Comparison of ENCODE assay signal across 18 mouse cellular contexts in genomic region chrX:71186396-71186795, GRCm38 (mm10). TPM values are rescaled to one million over a fixed set of nuclear protein-coding genes. Genes with fewer than 3 reads are reported as not detected.
A peak's percentile ranks its signal among the peaks of the same experiment; 100 is the strongest.
DNase-seq lines count a peak whose midpoint lies in the region; ATAC-seq lines count a peak whose summit lies in the region.
"Had no signal": no experiment of that assay in that cellular context is flagged by ENCODE, and none has a peak within 500 bp of the region (broad histone marks: within the 10 kb centered on the region; RNA-seq: fewer than 3 reads in every experiment).

No protein-coding gene starts in this region.

- no peak overlapping the region for H3K27ac ChIP-seq in heart, embryonic 12.5 days (ENCODE audit: poor library complexity, severe bottlenecking)
- H3K27ac ChIP-seq: embryonic facial prominence, embryonic 12.5 days; hindbrain, postnatal 0 days; limb, embryonic 15.5 days; macrophage; midbrain, embryonic 12.5 days had no signal

- H3K4me2 ChIP-seq in heart, embryonic 12.5 days = no peak overlapping the region
- H3K4me2 ChIP-seq: embryonic facial prominence, embryonic 12.5 days; limb, embryonic 15.5 days; lung, embryonic 14.5 days; midbrain, embryonic 12.5 days had no signal

- no peaks in the 10 kb centered on the region for H3K4me1 ChIP-seq in heart, embryonic 12.5 days (replicated peaks)
- H3K4me1 ChIP-seq: embryonic facial prominence, embryonic 12.5 days; limb, embryonic 15.5 days; midbrain, embryonic 12.5 days had no signal

- WGBS in heart, embryonic 12.5 days = 63% methylated on average over 1 of the region's 1 CpGs

- no peak overlapping the region for H3K4me3 ChIP-seq in heart, embryonic 12.5 days
- H3K4me3 ChIP-seq: embryonic facial prominence, embryonic 12.5 days; limb, embryonic 15.5 days; midbrain, embryonic 12.5 days had no signal

- H3K27me3 ChIP-seq in heart, embryonic 12.5 days (replicated peaks) = 0 out of 2 replicates have a peak, but pooled peaks cover 11% of the 10 kb centered on the region
- H3K27me3 ChIP-seq: embryonic facial prominence, embryonic 12.5 days had no signal

- no peak overlapping the region for H3K9ac ChIP-seq in heart, embryonic 12.5 days
- H3K9ac ChIP-seq: embryonic facial prominence, embryonic 12.5 days; forebrain, postnatal 0 days; limb, embryonic 15.5 days; lung, embryonic 14.5 days; midbrain, embryonic 12.5 days had no signal

- H3K36me3 ChIP-seq in heart, embryonic 12.5 days = no peaks in the 10 kb centered on the region
- H3K36me3 ChIP-seq: embryonic facial prominence, embryonic 12.5 days; limb, embryonic 15.5 days; midbrain, embryonic 12.5 days had no signal

- peak; percentile 90 for DNase-seq in heart, adult 11 months
- DNase-seq in kidney, adult 9 months = peak; percentile 68
- DNase-seq in kidney, postnatal 4 days = no peak
- peak; percentile 29 to 39 for DNase-seq in heart, adult 9 months (ENCODE audit: low spot score in 2 of 2)
- DNase-seq in kidney, postnatal 14 days = peak; percentile 5
- DNase-seq in left cerebral cortex, adult 11 months (ENCODE audit: low spot score) = no peak
- no peak for DNase-seq in lung, postnatal 14 days
- DNase-seq: cerebellum, adult 9-10 months; forebrain, postnatal 0 days; gastrocnemius, postnatal 14 days; lung, embryonic 14.5 days; thymus, adult 18-20 months had no signal

- no peaks in the 10 kb centered on the region for H3K9me3 ChIP-seq in heart, embryonic 12.5 days (replicated peaks)
- H3K9me3 ChIP-seq: embryonic facial prominence, embryonic 12.5 days; limb, embryonic 15.5 days; midbrain, embryonic 12.5 days had no signal

- no peak for ATAC-seq in heart, embryonic 12.5 days (ENCODE audit: insufficient number of reproducible peaks, low FRiP score)
- ATAC-seq: forebrain, postnatal 0 days; hindbrain, postnatal 0 days had no signal

RNA-seq across cellular contexts. Expression of gene Mtm1, which starts 24.2 kb away (rescaled TPM):
- 4.5 TPM in 2 replicates for polyA plus RNA-seq in heart, embryonic 12.5 days (2016; fragmentation: Nextera tagmentation; extraction: Ambion mirVana)

Comparison
In these comparisons a context has a peak if more than half of its experiments do, and no peak if none do; other contexts are left out.
1. DNase-seq: peak in heart, adult 11 months (single experiment), kidney, adult 9 months (single experiment), heart, adult 9 months (2 of 2) and kidney, postnatal 14 days (single experiment); none in kidney, postnatal 4 days (0 of 2), left cerebral cortex, adult 11 months (single experiment) and lung, postnatal 14 days (single experiment).